Mouse (Mus musculus): ENCODE measurements around the gene Mettl16. TPM values are rescaled to one million over a fixed set of nuclear protein-coding genes. Genes with fewer than 3 reads are reported as not detected.

Gene Mettl16
- polyA plus RNA-seq, 1 experiment: 2.9 TPM

- WGBS: 89% methylated on average over 8 of the region's 8 CpGs
- no peak for DNase-seq (ENCODE audit: low read depth, low spot score)
Measured at GRCm38 (mm10) chr11:74840739-74841138, 70.1 kb downstream of the Mettl16 start.

GRCm38 (mm10) chr11:74841366-74841765, 70.7 kb downstream of the Mettl16 start:
- no peak for DNase-seq (ENCODE audit: low read depth, low spot score)
- 90% methylated on average over 9 of the region's 9 CpGs for WGBS

DNA sequence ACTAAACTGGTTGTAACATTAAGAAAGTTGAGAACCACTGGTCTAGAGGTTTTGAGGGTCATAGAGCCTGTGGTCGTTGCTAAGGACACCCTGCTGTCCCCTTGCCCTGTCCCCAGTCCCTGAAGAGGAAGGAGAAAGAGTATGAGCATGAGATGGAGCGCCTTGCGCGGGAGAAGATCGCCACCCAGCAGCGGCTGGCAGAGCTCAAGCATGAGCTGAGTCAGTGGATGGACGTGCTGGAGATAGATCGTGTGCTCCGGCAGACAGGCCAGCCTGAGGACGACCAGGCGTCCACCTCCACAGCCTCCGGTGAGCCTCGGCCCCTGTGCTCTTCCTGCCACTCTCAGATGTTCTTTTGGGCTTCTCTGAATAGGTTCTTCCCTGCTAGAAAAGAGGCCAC, 71.4 kb downstream of the Mettl16 start:
- DNase-seq (ENCODE audit: low read depth, low spot score): no peak
- 86% methylated on average over 13 of the region's 13 CpGs for WGBS

GRCm38 (mm10) chr11:74842656-74843434, 72.2 kb downstream of the Mettl16 start:
- no peak for DNase-seq (ENCODE audit: low read depth, low spot score)
- WGBS: 94% methylated on average over 22 of the region's 22 CpGs

GRCm38 (mm10) chr11:74843435-74843714, 72.7 kb downstream of the Mettl16 start:
- WGBS: 81% methylated on average over 2 of the region's 2 CpGs
- DNase-seq (ENCODE audit: low read depth, low spot score): no peak

GRCm38 (mm10) chr11:74843761-74844160, 73.1 kb downstream of the Mettl16 start:
- no peak for DNase-seq (ENCODE audit: low read depth, low spot score)
- 60% methylated on average over 5 of the region's 5 CpGs for WGBS

DNA sequence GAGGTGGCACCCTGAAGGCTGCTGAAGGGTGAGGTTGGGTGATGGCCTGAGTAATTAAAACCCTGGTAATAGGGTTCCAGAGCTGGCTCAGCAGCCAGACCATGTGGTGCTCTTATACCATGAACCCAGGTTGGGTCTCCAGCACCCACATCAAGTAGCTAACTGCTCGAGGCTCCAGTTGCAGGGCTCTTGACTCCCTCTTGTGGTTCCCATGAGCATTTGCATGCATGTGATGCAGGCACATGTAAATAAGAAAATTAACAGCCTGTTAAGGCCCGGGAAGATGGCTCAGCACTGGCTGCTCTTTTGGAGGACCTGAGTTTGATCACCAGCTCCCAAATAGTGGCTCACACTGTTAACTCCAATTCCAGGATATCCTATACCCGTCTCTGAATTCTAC, 75.2 kb downstream of the Mettl16 start:
- 73% methylated on average over 3 of the region's 3 CpGs for WGBS

DNA sequence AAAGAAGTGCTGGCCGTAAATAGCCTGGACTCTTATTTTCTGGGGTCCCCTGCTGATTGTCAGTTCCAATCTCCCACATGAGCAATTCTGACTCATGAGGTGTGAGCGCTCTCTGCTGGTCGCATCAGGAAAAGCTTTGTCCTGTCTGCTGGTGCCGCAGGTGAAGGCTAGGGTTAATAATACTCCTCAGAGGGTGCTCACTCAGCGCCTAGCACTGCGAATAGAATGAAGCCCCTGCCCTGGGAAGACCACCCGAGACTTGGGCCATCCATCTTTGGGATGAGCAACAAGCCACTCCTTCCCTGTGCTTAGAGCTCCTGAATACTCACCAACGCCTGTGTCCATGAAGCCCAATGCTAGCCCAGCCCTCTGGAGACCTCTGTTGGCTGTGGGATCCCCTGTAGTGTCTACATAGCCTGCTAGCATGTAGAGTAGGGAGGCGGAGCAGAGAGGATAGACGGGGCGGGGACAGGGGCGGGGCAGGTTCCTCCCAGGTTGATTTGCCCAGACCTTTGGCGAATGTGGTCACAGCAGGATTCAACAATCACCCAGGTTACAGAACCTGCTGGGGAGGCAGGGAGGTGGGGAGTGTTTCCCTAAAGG, 77.4 kb downstream of the Mettl16 start:
- DNase-seq (ENCODE audit: low read depth, low spot score): no peak
- WGBS: 6% methylated on average over 13 of the region's 13 CpGs

More for the DNA sequence above, 75.2 kb downstream of the Mettl16 start:
- no peak for DNase-seq (ENCODE audit: low read depth, low spot score)

GRCm38 (mm10) chr11:74850998-74851661, 80.5 kb downstream of the Mettl16 start:
- 88% methylated on average over 14 of the region's 14 CpGs for WGBS
- DNase-seq (ENCODE audit: low read depth, low spot score): no peak

GRCm38 (mm10) chr11:74857756-74858155, 87.1 kb downstream of the Mettl16 start:
- WGBS: 91% methylated on average over 9 of the region's 9 CpGs

DNA sequence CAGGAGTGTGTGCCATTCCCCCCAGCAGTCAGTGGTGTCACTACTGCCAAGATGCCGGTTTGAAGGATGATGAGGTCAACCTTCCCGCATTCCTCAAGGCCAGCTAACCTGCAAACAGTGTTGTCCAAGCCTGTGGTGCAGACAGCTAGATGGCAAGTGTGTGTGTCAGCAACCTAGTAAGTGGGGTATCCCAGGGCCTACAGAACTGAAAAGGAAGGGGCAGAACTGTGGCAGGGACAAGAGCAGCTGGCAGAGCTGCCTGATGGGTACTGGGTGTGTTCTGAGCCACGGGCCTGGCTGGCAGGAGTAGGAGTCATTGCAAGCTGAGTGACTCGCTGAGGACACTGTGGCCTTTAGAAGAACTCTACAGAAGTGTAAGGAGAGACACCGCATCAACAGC, 91.5 kb downstream of the Mettl16 start:
- WGBS: 71% methylated on average over 5 of the region's 5 CpGs
- no peak for DNase-seq (ENCODE audit: low read depth, low spot score)

More at GRCm38 (mm10) chr11:74857756-74858155, 87.1 kb downstream of the Mettl16 start:
- DNase-seq (ENCODE audit: low read depth, low spot score): no peak

GRCm38 (mm10) chr11:74863471-74863870, 92.8 kb downstream of the Mettl16 start:
- DNase-seq (ENCODE audit: low read depth, low spot score): no peak
- WGBS: 52% methylated on average over 11 of the region's 11 CpGs

DNA sequence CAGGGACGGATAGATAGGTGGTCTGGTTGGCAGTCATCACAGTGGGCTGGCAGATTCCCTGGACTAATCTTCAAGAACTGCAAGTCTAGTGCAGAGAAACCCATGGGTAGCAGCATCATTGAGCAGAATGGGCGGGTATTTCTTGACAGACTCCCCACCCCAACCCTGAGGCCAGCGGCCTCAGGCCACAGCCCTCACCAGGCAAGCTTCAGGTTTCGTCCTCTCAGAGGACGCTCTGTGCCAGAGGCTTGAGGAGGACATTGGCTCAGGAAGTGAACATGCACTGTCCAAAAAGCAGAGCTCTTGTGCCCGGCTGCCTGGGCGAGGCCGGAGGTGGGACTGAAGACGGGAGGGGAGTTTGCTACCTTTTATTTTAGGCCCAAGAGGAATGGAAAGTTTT, 93.8 kb downstream of the Mettl16 start:
- WGBS: 90% methylated on average over 9 of the region's 9 CpGs
- DNase-seq (ENCODE audit: low read depth, low spot score): no peak

DNA sequence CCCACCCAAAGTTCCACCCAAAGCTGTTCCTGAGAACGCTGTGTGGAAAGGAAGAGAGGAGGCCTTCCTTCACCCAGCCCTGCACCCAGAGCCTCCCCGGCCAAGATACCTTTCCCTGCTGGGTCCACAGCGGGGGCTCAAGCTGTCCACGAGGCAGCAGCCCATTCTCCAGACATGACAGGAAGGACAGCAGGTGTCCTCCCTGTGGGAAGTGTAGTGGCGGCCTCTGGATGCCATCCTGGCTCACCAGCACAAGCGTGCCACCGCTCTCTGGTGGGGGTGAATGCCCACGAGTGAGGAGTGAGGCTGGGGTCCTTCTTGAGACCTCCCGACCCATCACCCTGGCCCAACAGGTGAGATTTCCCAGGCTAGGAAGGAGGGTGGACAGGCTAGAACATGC, 94.6 kb downstream of the Mettl16 start:
- no peak for DNase-seq (ENCODE audit: low read depth, low spot score)
- WGBS: 88% methylated on average over 9 of the region's 9 CpGs

DNA sequence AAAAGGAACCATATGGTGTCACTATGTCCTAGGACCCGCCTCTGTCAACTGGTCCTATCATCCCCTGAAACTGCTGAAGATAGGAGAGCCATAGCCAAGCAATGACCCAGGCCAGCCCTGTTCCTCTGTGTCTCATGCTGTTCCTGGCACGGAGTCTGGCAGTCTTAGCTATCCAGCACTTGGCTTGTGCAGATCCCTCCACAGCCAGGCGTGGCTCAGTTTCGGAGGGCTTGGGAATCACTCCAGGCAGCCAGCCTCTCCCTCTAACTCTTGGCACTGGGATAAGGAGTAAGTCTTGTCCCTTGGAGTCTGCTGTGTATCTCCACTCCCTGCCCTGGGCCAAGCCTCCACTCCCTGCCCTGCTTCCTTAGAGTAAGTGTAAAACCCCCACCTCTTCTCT, 96.0 kb downstream of the Mettl16 start:
- 15% methylated on average over 4 of the region's 4 CpGs for WGBS
- no peak for DNase-seq (ENCODE audit: low read depth, low spot score)

GRCm38 (mm10) chr11:74867181-74867580, 96.6 kb downstream of the Mettl16 start:
- DNase-seq (ENCODE audit: low read depth, low spot score): no peak
- WGBS: 35% methylated on average over 2 of the region's 2 CpGs

DNA sequence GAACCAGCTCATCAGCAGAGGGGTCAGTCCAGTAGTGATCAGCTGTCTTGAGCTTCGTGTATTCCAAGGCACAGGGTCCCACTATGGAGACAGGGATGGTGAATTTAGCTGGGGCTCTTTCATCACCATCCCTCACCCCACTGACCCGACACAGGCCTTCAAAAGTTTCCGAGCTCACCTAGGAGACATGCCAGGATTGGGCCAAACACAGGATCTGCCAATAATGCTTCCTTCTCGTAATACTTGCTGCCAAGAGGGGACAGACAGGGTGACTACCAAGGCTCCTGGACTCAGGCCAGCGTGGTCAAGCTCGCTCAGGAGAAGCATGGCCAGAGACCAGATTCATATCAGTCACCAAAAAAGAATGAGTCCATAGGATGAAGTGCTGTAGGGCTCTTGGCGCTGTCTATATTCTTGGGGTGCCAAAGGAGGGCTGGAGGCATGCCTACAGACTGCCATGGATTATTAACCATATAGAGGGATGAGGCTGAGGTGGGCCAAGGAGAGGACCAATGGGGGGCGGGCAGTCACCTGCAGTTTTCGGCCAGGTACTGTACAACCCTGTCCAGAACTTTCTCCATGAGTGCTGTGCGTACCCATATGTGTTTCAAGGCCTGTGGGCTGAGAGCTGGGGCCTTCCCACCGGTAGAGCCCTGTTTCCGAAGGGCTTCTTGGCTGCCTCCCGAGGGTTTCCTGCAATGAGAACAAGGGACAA, 97.6 kb downstream of the Mettl16 start:
- 87% methylated on average over 13 of the region's 13 CpGs for WGBS
- no peak for DNase-seq (ENCODE audit: low read depth, low spot score)

DNA sequence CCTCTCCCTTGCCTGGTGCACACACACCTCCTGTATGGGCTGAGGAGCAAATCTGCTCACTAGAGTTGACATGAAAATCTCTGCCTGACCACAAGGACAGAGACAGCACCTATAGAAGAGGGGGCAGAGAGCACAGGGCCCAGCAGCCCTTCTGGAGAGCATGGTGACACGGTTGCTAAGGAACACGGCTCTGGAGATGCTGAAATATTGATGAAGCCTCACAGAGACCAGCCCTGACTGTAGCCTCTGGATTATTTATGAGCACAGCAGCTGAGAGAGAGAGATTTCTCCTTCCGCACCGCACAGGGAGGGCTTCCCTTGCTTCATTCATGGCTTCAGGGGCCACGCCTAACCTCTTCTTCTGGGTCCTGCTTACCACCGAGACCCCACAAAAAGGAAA, 99.0 kb downstream of the Mettl16 start:
- WGBS: 90% methylated on average over 6 of the region's 6 CpGs

DNA sequence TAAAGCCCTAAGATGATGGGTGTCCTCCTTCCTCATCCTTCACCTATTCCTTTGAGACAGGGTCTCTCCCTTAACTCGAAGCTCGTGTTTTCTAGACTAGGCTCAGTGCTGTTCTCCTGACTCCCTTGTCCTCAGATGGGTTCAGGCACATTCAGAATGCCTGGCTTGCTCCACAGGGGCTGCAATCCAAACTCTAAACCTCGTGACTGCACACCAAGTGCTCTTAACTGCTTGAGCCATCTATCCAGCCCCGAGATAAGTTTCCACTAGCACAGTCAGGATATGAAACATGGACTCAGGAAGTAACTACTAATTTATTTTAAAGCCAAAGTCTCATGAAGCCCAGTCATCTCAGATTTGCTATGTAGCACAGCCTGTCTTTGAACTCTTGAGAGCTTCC, 99.9 kb downstream of the Mettl16 start:
- 65% methylated on average over 4 of the region's 4 CpGs for WGBS
- DNase-seq (ENCODE audit: low read depth, low spot score): no peak

More for the DNA sequence above, 99.0 kb downstream of the Mettl16 start:
- no peak for DNase-seq (ENCODE audit: low read depth, low spot score)

- WGBS: 16% methylated on average over 12 of the region's 12 CpGs
- DNase-seq (ENCODE audit: low read depth, low spot score): no peak
Measured at GRCm38 (mm10) chr11:74870991-74871622, 100.5 kb downstream of the Mettl16 start.
